Mouse (Mus musculus) myocyte (in vitro differentiated cells): Measurements from ENCODE around the gene Rftn1. TPM values are rescaled to one million over a fixed set of nuclear protein-coding genes. Genes with fewer than 3 reads are reported as not detected.

Source experiments
- H3K27me3 ChIP-seq: one replicate; pipeline ENCODE4 v1.6.1; 2011; ENCODE audit not compliant: control insufficient read depth, insufficient read depth, insufficient read length
- H3K36me3 ChIP-seq: one replicate; pipeline ENCODE4 v1.6.1; 2011; ENCODE audit not compliant: control insufficient read depth, insufficient read depth
- H3K4me2 ChIP-seq: one replicate; pipeline ENCODE4 v1.6.1; 2011; ENCODE audit warnings: low read depth, control low read depth
- H3K4me3 ChIP-seq: one replicate; pipeline ENCODE4 v1.5.1; 2011; ENCODE audit warnings: mild to moderate bottlenecking, control low read depth, moderate library complexity
- H3K79me2 ChIP-seq: one replicate; pipeline ENCODE4 v1.6.1; 2011; ENCODE audit not compliant: control insufficient read depth, insufficient read depth
- H3ac ChIP-seq: one replicate; pipeline ENCODE4 v1.6.1; 2011; ENCODE audit not compliant: control insufficient read depth, insufficient read length
- CEBPB ChIP-seq: IDR thresholded peaks from 2 replicates; pipeline ENCODE4 v1.6.1; 2011; ENCODE audit warnings: mild to moderate bottlenecking, moderate library complexity; ENCODE audit not compliant: poor library complexity, insufficient read depth, severe bottlenecking
- E2F4 ChIP-seq: IDR thresholded peaks from one replicate; pipeline ENCODE4 v1.6.1; 2011; ENCODE audit warnings: mild to moderate bottlenecking, control low read depth, moderate library complexity; ENCODE audit not compliant: insufficient read depth
- MAX ChIP-seq: IDR thresholded peaks from one replicate; pipeline ENCODE4 v1.6.1; 2011; ENCODE audit warnings: low read depth, mild to moderate bottlenecking, control low read depth
- MYOD1 ChIP-seq, 3 experiments: IDR thresholded peaks; one replicate each; pipeline ENCODE4 v1.6.1; 2011; ENCODE audit warnings: control low read depth in 2 of 3, low read depth in 2 of 3, mild to moderate bottlenecking in 2 of 3, moderate library complexity in 1 of 3; ENCODE audit not compliant: insufficient read length in 2 of 3, control insufficient read depth in 1 of 3
- MYOG ChIP-seq, 3 experiments: IDR thresholded peaks; one replicate each; pipeline ENCODE4 v1.6.1; 2011; ENCODE audit warnings: control low read depth in 2 of 3, low read depth in 2 of 3, mild to moderate bottlenecking in 2 of 3; ENCODE audit not compliant: insufficient read length in 2 of 3, control insufficient read depth in 1 of 3, insufficient read depth in 1 of 3
- POLR2A ChIP-seq: IDR thresholded peaks from one replicate; pipeline ENCODE4 v1.6.1; 2011; ENCODE audit warnings: low read depth, mild to moderate bottlenecking, control low read depth, moderate library complexity; ENCODE audit not compliant: insufficient read length
- POLR2AphosphoS2 ChIP-seq: IDR thresholded peaks from one replicate; pipeline ENCODE4 v1.6.1; 2011; ENCODE audit warnings: low read depth, control low read depth; ENCODE audit not compliant: insufficient read length
- REST ChIP-seq: IDR thresholded peaks from one replicate; pipeline ENCODE4 v1.6.1; 2011; ENCODE audit warnings: mild to moderate bottlenecking, control low read depth, moderate library complexity; ENCODE audit not compliant: insufficient read depth, insufficient read length
- SRF ChIP-seq: IDR thresholded peaks from one replicate; pipeline ENCODE4 v1.6.1; 2011; ENCODE audit warnings: low read depth; ENCODE audit not compliant: control insufficient read depth, insufficient read length
- TCF12 ChIP-seq: IDR thresholded peaks from one replicate; pipeline ENCODE4 v1.6.1; 2011; ENCODE audit warnings: mild to moderate bottlenecking, control low read depth; ENCODE audit not compliant: poor library complexity, insufficient read depth, severe bottlenecking
- TCF3 ChIP-seq: IDR thresholded peaks from one replicate; pipeline ENCODE4 v1.6.1; 2011; ENCODE audit warnings: low read depth, control low read depth; ENCODE audit not compliant: insufficient read length
- USF1 ChIP-seq: IDR thresholded peaks from one replicate; pipeline ENCODE4 v1.6.1; 2011; ENCODE audit warnings: low read depth, mild to moderate bottlenecking, control low read depth, moderate library complexity
- polyA plus RNA-seq: library from polyadenylated mRNA; unstranded; fragments of >200 nt; fragmentation: generic; extraction: Trizol; gene quantifications from one replicate; pipeline ENCODE4 v1.2.1, GENCODE M21; 2012; ENCODE audit warnings: missing spikeins

The Rftn1 gene
- polyA plus RNA-seq, 1 experiment = 0.40 TPM

DNA sequence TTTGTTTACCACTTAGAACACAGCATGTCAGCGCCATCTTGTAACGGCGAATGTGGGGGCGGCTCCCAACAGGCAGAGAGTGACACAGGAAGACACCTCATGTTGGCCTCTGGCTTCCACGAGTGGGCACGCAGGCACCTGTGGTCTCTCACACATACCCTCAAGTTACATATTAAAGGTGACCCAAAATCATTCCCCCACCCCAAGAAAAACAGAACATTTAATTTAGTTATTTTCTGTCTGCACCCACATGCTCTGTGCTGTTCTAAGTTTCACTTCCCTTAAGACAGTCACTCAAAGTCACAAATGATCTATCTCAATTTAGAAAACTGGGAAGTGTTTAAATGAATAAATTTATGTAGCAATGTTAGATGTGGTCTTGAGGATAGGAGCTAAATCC lies 111.7 kb downstream of the Rftn1 start:
- H3K27me3 ChIP-seq = no peaks in the 10 kb centered on the region
- H3K4me3 ChIP-seq = no peak overlapping the region
- no peaks in the 10 kb centered on the region for H3K79me2 ChIP-seq
- H3ac ChIP-seq = no peak overlapping the region
- no peak overlapping the region for H3K4me2 ChIP-seq
- H3K36me3 ChIP-seq = no peaks in the 10 kb centered on the region
- no peak for TF ChIP-seq USF1
- TF ChIP-seq SRF = no peak
- no peak for TF ChIP-seq MYOG (IDR thresholded peaks at IDR 0.05; ENCODE audit: control insufficient read depth in 1 of 3, insufficient read depth in 1 of 3, insufficient read length in 2 of 3, low read depth in 2 of 3)
- TF ChIP-seq MYOD1 (IDR thresholded peaks at IDR 0.05; ENCODE audit: control insufficient read depth in 1 of 3, insufficient read length in 2 of 3, low read depth in 2 of 3) = no peak
- TF ChIP-seq MAX = no peak
- no peak for TF ChIP-seq TCF12
- no peak for TF ChIP-seq POLR2AphosphoS2
- TF ChIP-seq TCF3 = no peak
- no peak for TF ChIP-seq POLR2A
- no peak for TF ChIP-seq E2F4
- no peak for TF ChIP-seq REST
- no peak for TF ChIP-seq CEBPB

- Histone ChIP-seq H3K4me2 (no peak overlapping the region), H3K4me3 (no peak overlapping the region), H3ac (no peak overlapping the region), H3K27me3 (no peaks in the 10 kb centered on the region), H3K79me2 (no peaks in the 10 kb centered on the region), H3K36me3 (no peaks in the 10 kb centered on the region)
- no peak for TF ChIP-seq POLR2AphosphoS2
- no peak for TF ChIP-seq E2F4
- no peak for TF ChIP-seq USF1
- no peak for TF ChIP-seq SRF
- no peak for TF ChIP-seq TCF3
- no peak for TF ChIP-seq POLR2A
- TF ChIP-seq MYOG (IDR thresholded peaks at IDR 0.05; ENCODE audit: control insufficient read depth in 1 of 3, insufficient read depth in 1 of 3, insufficient read length in 2 of 3, low read depth in 2 of 3) = no peak
- TF ChIP-seq TCF12 = no peak
- no peak for TF ChIP-seq CEBPB
- TF ChIP-seq MYOD1 (IDR thresholded peaks at IDR 0.05; ENCODE audit: control insufficient read depth in 1 of 3, insufficient read length in 2 of 3, low read depth in 2 of 3) = no peak
- TF ChIP-seq MAX = no peak
- TF ChIP-seq REST = no peak
These were observed 117.2 kb downstream of the Rftn1 start for GRCm38 (mm10) chr17:50072982-50073965.

- Histone ChIP-seq H3K79me2 (no peaks in the 10 kb centered on the region), H3K36me3 (no peaks in the 10 kb centered on the region), H3K4me2 (no peak overlapping the region), H3ac (no peak overlapping the region), H3K4me3 (no peak overlapping the region), H3K27me3 (no peaks in the 10 kb centered on the region)
- TF ChIP-seq MAX (no peak), POLR2AphosphoS2 (no peak), MYOG (IDR thresholded peaks at IDR 0.05; ENCODE audit: control insufficient read depth in 1 of 3, insufficient read depth in 1 of 3, insufficient read length in 2 of 3, low read depth in 2 of 3) (no peak), TCF3 (no peak), MYOD1 (IDR thresholded peaks at IDR 0.05; ENCODE audit: control insufficient read depth in 1 of 3, insufficient read length in 2 of 3, low read depth in 2 of 3) (no peak), TCF12 (no peak), POLR2A (no peak), SRF (no peak), REST (no peak), E2F4 (no peak), CEBPB (no peak), USF1 (no peak)
These were observed 118.9 kb downstream of the Rftn1 start for GRCm38 (mm10) chr17:50071602-50071988.

- no peaks in the 10 kb centered on the region for H3K36me3 ChIP-seq
These were observed 119.5 kb downstream of the Rftn1 start for GRCm38 (mm10) chr17:50070822-50071601.

More at GRCm38 (mm10) chr17:50070822-50071601, 119.5 kb downstream of the Rftn1 start:
- Histone ChIP-seq H3K4me2 (no peak overlapping the region), H3K79me2 (no peaks in the 10 kb centered on the region), H3ac (no peak overlapping the region), H3K27me3 (no peaks in the 10 kb centered on the region), H3K4me3 (no peak overlapping the region)
- no peak for TF ChIP-seq REST
- TF ChIP-seq SRF = no peak
- no peak for TF ChIP-seq E2F4
- TF ChIP-seq MAX = no peak
